13 mouse cellular contexts compared by ENCODE assay signal in the genomic region with DNA sequence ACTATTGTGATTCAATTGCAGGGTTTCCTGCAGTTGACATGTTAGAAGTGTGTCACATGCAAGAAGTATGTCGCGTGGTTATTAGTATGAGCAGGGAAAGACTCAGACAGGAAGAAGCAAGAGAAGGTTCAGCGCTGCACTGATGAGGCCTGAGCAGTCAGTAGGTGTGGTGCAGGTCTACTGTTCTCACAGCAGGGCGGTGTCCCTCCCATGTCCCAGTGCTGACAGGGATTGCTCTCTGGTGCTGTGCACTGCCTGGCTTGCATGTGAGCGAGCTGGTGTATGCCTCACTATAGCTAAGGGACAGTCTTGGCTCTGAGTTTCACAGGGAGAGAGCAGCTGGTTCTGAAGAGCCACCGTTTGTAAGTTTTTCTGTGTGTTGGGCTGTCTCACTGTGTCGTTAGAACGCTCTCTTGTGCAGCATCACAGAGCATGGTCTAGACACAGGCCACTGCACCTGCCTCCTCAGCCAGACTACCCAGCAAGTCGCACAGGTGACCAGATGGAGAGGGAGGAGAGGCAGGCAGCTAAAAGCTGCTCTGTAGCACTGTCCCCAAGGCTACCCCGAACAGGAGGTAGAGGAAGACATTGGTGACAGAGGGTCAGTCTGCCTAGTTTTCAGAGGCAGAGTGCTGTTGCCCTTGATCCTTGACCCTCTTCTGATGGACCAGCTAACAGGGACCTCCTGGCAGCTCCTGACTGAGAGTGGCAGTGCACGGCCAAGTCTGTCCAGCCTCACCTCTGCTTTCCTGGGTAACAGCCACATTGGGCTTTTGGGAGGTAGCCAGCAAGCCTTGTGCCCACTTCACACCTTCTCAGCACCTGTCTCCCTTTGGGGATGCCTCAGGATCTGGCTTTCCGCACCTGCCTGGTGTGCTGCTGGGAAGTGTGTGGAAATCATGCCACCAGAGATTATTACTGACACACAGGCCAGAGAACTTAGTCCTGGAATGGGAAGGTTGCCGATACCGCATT. TPM values are rescaled to one million over a fixed set of nuclear protein-coding genes. Genes with fewer than 3 reads are reported as not detected.
DNase-seq lines count a peak whose midpoint lies in the region; ATAC-seq lines count a peak whose summit lies in the region.
"Had no signal": no experiment of that assay in that cellular context is flagged by ENCODE, and none has a peak within 500 bp of the region (broad histone marks: within the 10 kb centered on the region; RNA-seq: fewer than 3 reads in every experiment).

No protein-coding gene starts in this region.

- H3K36me3 ChIP-seq in neural tube, embryonic 12.5 days: peaks cover 26% of the 10 kb centered on the region

- H3K27me3 ChIP-seq in neural tube, embryonic 12.5 days (replicated peaks): no peaks in the 10 kb centered on the region
- H3K27me3 ChIP-seq: embryonic facial prominence, embryonic 15.5 days; limb, embryonic 12.5 days; lung, embryonic 15.5 days had no signal

- intact Hi-C loops in heart, postnatal 36 days (cut with DNase I): no loop called here
- intact Hi-C loops in gastrocnemius, postnatal 14 days (cut with DNase I; ENCODE audit: low total_unique reads): no loop called here

- no peak overlapping the region for H3K4me3 ChIP-seq in neural tube, embryonic 12.5 days
- H3K4me3 ChIP-seq: embryonic facial prominence, embryonic 15.5 days; limb, embryonic 12.5 days; lung, embryonic 15.5 days had no signal

- no peak for ATAC-seq in neural tube, embryonic 12.5 days (ENCODE audit: low FRiP score, low read depth)
- no peak for ATAC-seq in CD4-positive, CD25-positive, alpha-beta regulatory T cell, adult 4 months

- 0 out of 2 replicates have a peak, but pooled peaks cover 2% of the 10 kb centered on the region for H3K4me1 ChIP-seq in neural tube, embryonic 12.5 days
- H3K4me1 ChIP-seq: embryonic facial prominence, embryonic 15.5 days; limb, embryonic 12.5 days; lung, embryonic 15.5 days had no signal

- no peak overlapping the region for H3K4me2 ChIP-seq in neural tube, embryonic 12.5 days (replicated peaks)
- H3K4me2 ChIP-seq: embryonic facial prominence, embryonic 15.5 days; limb, embryonic 12.5 days; lung, embryonic 15.5 days had no signal

- peak overlapping the region; percentile 29; the same call in 1 of the 2 replicates for H3K9ac ChIP-seq in neural tube, embryonic 12.5 days
- H3K9ac ChIP-seq: embryonic facial prominence, embryonic 15.5 days; limb, embryonic 12.5 days; lung, embryonic 15.5 days had no signal

- H3K27ac ChIP-seq in neural tube, embryonic 12.5 days: no peak overlapping the region
- H3K27ac ChIP-seq: embryonic facial prominence, embryonic 15.5 days; limb, embryonic 12.5 days; lung, embryonic 15.5 days had no signal

- 94% methylated on average over 14 of the region's 14 CpGs for WGBS in neural tube, embryonic 12.5 days

- peak; percentile 24 to 31 for DNase-seq in heart, adult 18-20 months
- no peak for DNase-seq in heart, postnatal 36 days
- no peak for DNase-seq in neural tube, embryonic 10.5 days (ENCODE audit: extremely low spot score, low spot score)
- peak; percentile 39 to 46 for DNase-seq in cerebellum, postnatal 36 days
- no peak for DNase-seq in gastrocnemius, postnatal 14 days
- DNase-seq in kidney, postnatal 4 days: no peak
- DNase-seq: midbrain, embryonic 14.5 days; thymus, postnatal 36 days had no signal

- no peaks in the 10 kb centered on the region for H3K9me3 ChIP-seq in neural tube, embryonic 12.5 days
- H3K9me3 ChIP-seq: embryonic facial prominence, embryonic 15.5 days; limb, embryonic 12.5 days; lung, embryonic 15.5 days had no signal

RNA-seq across cellular contexts. Expression of a gene that starts 15.3 kb away (rescaled TPM):
- total RNA-seq in heart, adult 18-20 months (2021): 100 to 1,000 TPM in 1 of 2 experiments, 10 to 100 TPM in 1; 81.4 to 103 TPM
- 10 to 100 TPM; 72.7 to 88.8 TPM for total RNA-seq in heart, postnatal 36 days (2021)
- 84.0 and 91.4 TPM in 2 replicates for polyA plus RNA-seq in neural tube, embryonic 12.5 days (2016; fragmentation: Nextera tagmentation; extraction: Ambion mirVana)
- total RNA-seq in gastrocnemius, postnatal 14 days (2021): 10 to 100 TPM; 66.1 to 75.2 TPM
- polyA plus RNA-seq in CD4-positive, CD25-positive, alpha-beta regulatory T cell, adult 4 months (2017; shearing (Covaris generic)): 10 to 100 TPM; 25.8 to 42.0 TPM

RNA-seq across cellular contexts. Expression of a gene that starts 40.0 kb away (rescaled TPM):
- 10 to 100 TPM; 10.5 to 14.9 TPM for total RNA-seq in heart, adult 18-20 months (2021)
- total RNA-seq in heart, postnatal 36 days (2021): 10 to 100 TPM; 12.8 to 12.9 TPM
- 32.2 and 36.2 TPM in 2 replicates for polyA plus RNA-seq in neural tube, embryonic 12.5 days (2016; fragmentation: Nextera tagmentation; extraction: Ambion mirVana)
- 10 to 100 TPM; 28.0 to 32.2 TPM for total RNA-seq in gastrocnemius, postnatal 14 days (2021)
- polyA plus RNA-seq in CD4-positive, CD25-positive, alpha-beta regulatory T cell, adult 4 months (2017; shearing (Covaris generic)): 100 to 1,000 TPM; 126 to 167 TPM

RNA-seq across cellular contexts. Expression of a gene that starts 47.3 kb away (rescaled TPM):
- 1 to 10 TPM; 5.4 to 5.9 TPM for total RNA-seq in heart, adult 18-20 months (2021)
- 1 to 10 TPM; 6.4 to 7.0 TPM for total RNA-seq in heart, postnatal 36 days (2021)
- 30.5 and 31.3 TPM in 2 replicates for polyA plus RNA-seq in neural tube, embryonic 12.5 days (2016; fragmentation: Nextera tagmentation; extraction: Ambion mirVana)
- total RNA-seq in gastrocnemius, postnatal 14 days (2021): 1 to 10 TPM; 4.1 to 4.4 TPM
- 1 to 10 TPM; 1.8 to 5.0 TPM for polyA plus RNA-seq in CD4-positive, CD25-positive, alpha-beta regulatory T cell, adult 4 months (2017; shearing (Covaris generic))

RNA-seq across cellular contexts. Expression of a gene that starts 59.8 kb away (rescaled TPM):
- total RNA-seq in heart, adult 18-20 months (2021): 10 to 100 TPM; 82.1 to 83.9 TPM
- total RNA-seq in heart, postnatal 36 days (2021): 10 to 100 TPM; 86.2 to 91.5 TPM
- polyA plus RNA-seq in neural tube, embryonic 12.5 days (2016; fragmentation: Nextera tagmentation; extraction: Ambion mirVana): 7.2 and 7.6 TPM in 2 replicates
- 10 to 100 TPM; 26.9 to 31.8 TPM for total RNA-seq in gastrocnemius, postnatal 14 days (2021)
- polyA plus RNA-seq in CD4-positive, CD25-positive, alpha-beta regulatory T cell, adult 4 months (2017; shearing (Covaris generic)): 1 to 10 TPM; 4.0 to 4.4 TPM

Comparison
In these comparisons a context has a peak if more than half of its experiments do, and no peak if none do; other contexts are left out.
1. DNase-seq: peak in heart, adult 18-20 months (2 of 2) and cerebellum, postnatal 36 days (2 of 2); none in heart, postnatal 36 days (0 of 2), neural tube, embryonic 10.5 days (single experiment), gastrocnemius, postnatal 14 days (single experiment) and kidney, postnatal 4 days (0 of 2).